Mouse (Mus musculus): ENCODE measurements at regions not wholly inside any gene's neighbourhood (a gene's known extent, or its start where the extent isn't known, plus 50 kb on each side); places are given as distances from the start of the nearest gene placed in this dataset.

GRCm38 (mm10) chr11:63785281-63785886 lies 136.7 kb downstream of the Hs3st3b1 start:
- TF ChIP-seq POLR2A (IDR thresholded peaks at IDR 0.05; ENCODE audit: insufficient read depth, low read depth, low read length) (no peak), CTCF (IDR thresholded peaks at IDR 0.05; ENCODE audit: insufficient read depth, low read depth, low read length) (no peak)

All from olfactory bulb, adult 2 months (tissue).